28 mouse cellular contexts compared by ENCODE assay signal in the genomic region with DNA sequence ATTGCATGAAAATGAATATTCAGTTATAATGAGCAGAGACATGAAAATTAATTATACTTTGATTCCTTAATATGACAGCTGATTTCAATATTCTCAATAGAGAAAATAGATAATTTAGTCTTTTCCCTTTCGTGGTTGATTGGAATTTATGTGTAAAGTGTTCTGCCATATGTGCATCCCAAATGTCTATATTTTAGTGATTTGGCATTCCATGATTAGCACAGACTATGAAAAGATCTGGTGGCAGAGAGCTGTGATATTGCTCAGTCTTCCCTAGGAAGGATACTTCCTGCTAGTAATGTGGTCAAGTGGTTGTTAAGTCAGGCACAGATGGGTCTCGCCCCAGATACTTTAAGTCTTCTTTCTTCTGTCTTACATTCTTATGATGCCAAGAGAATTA.
"Had no signal": no experiment of that assay in that cellular context is flagged by ENCODE, and none has a peak within 500 bp of the region (broad histone marks: within the 10 kb centered on the region; RNA-seq: fewer than 3 reads in every experiment).

No protein-coding gene starts in this region.

- H3K36me3 ChIP-seq: heart, embryonic 10.5 days; heart, embryonic 12.5 days; hindbrain, embryonic 10.5 days; hindbrain, embryonic 12.5 days; intestine, embryonic 15.5 days; kidney, embryonic 15.5 days; limb, embryonic 13.5 days; limb, embryonic 15.5 days; liver, embryonic 12.5 days had no signal

- ATAC-seq: hindbrain, embryonic 16.5 days; inflammation-experienced regulatory T-cells, adult 6 months; intestine, embryonic 15.5 days; intestine, postnatal 0 days; liver, embryonic 12.5 days had no signal

- H3K27ac ChIP-seq: gastrocnemius, adult 2 months; heart, embryonic 10.5 days; hindbrain, embryonic 10.5 days; hindbrain, embryonic 12.5 days; hindbrain, embryonic 14.5 days; intestine, embryonic 15.5 days; kidney, embryonic 15.5 days; kidney, postnatal 0 days; limb, embryonic 13.5 days; limb, embryonic 15.5 days; liver, embryonic 12.5 days; liver, embryonic 14.5 days had no signal

- DNase-seq: gastrocnemius, adult 2 months; gastrocnemius, postnatal 10 days; gastrocnemius, postnatal 25 days; heart, adult 18-20 months; heart, postnatal 10 days; heart, postnatal 4 days; kidney, adult 18-20 months; kidney, adult 9 months; kidney, postnatal 14 days; kidney, postnatal 36 days; layer of hippocampus, adult 9-11 months; layer of hippocampus, postnatal 36 days; left cerebral cortex, postnatal 4 days had no signal

- H3K4me3 ChIP-seq: gastrocnemius, adult 2 months; heart, embryonic 10.5 days; heart, embryonic 12.5 days; hindbrain, embryonic 10.5 days; hindbrain, embryonic 12.5 days; intestine, embryonic 15.5 days; kidney, embryonic 15.5 days; limb, embryonic 13.5 days; limb, embryonic 15.5 days; liver, embryonic 12.5 days had no signal

- H3K9me3 ChIP-seq: heart, embryonic 10.5 days; heart, embryonic 12.5 days; hindbrain, embryonic 10.5 days; hindbrain, embryonic 12.5 days; intestine, embryonic 15.5 days; kidney, embryonic 15.5 days; limb, embryonic 13.5 days; limb, embryonic 15.5 days; liver, embryonic 12.5 days had no signal

- H3K4me2 ChIP-seq: heart, embryonic 12.5 days; hindbrain, embryonic 12.5 days; hindbrain, embryonic 14.5 days; intestine, embryonic 15.5 days; kidney, embryonic 15.5 days; limb, embryonic 13.5 days; limb, embryonic 15.5 days; liver, embryonic 12.5 days had no signal

- H3K4me1 ChIP-seq: heart, embryonic 10.5 days; heart, embryonic 12.5 days; hindbrain, embryonic 10.5 days; hindbrain, embryonic 12.5 days; intestine, embryonic 15.5 days; kidney, embryonic 15.5 days; limb, embryonic 13.5 days; limb, embryonic 15.5 days; liver, embryonic 12.5 days had no signal

- H3K9ac ChIP-seq: heart, embryonic 12.5 days; hindbrain, embryonic 12.5 days; hindbrain, embryonic 14.5 days; intestine, embryonic 15.5 days; kidney, embryonic 15.5 days; limb, embryonic 13.5 days; limb, embryonic 15.5 days; liver, embryonic 12.5 days; liver, embryonic 14.5 days had no signal

- H3K27me3 ChIP-seq: heart, embryonic 12.5 days; hindbrain, embryonic 12.5 days; intestine, embryonic 15.5 days; kidney, embryonic 15.5 days; limb, embryonic 13.5 days; limb, embryonic 15.5 days; liver, embryonic 12.5 days had no signal
